Mouse (Mus musculus) cerebellum, adult 9-11 months (tissue): ENCODE data around the gene Birc5.
"Not testable (repeated sequence)": the region's sequence is repeated elsewhere in the genome, so short reads cannot be mapped to it uniquely, and the experiment has no call there.

Experiments used
- DNase-seq: peaks from one replicate; pipeline ENCODE4 v3.0.0; 2022

The Birc5 gene

GRCm38 (mm10) chr11:117848985-117849671, at the start of gene Birc5:
Birc5 (plus strand) TSS chr11:117849251.
- peak; percentile 95 for DNase-seq

- DNase-seq, result no peak
These were observed 49.0 kb upstream of the Birc5 start for GRCm38 (mm10) chr11:117800038-117800437.

- no peak for DNase-seq
These were observed 47.4 kb upstream of the Birc5 start for GRCm38 (mm10) chr11:117801650-117802049.

- no peak for DNase-seq
These were observed 45.8 kb upstream of the Birc5 start for GRCm38 (mm10) chr11:117803166-117803688.

GRCm38 (mm10) chr11:117806781-117807180, 42.3 kb upstream of the Birc5 start:
- DNase-seq, result no peak

GRCm38 (mm10) chr11:117809407-117810311, 39.4 kb upstream of the Birc5 start, which contains the start of the genes Gm20708 and Syngr2:
Gm20708 (plus strand) TSS chr11:117809668.
Syngr2 (plus strand) TSS chr11:117809668.
- DNase-seq, result no peak

GRCm38 (mm10) chr11:117810401-117811046, 38.5 kb upstream of the Birc5 start:
- peak; percentile 31 for DNase-seq

GRCm38 (mm10) chr11:117813867-117814266, 35.2 kb upstream of the Birc5 start:
- no peak for DNase-seq

- no peak for DNase-seq
These were observed 34.2 kb upstream of the Birc5 start for GRCm38 (mm10) chr11:117814704-117815366.

GRCm38 (mm10) chr11:117815850-117816249, 33.2 kb upstream of the Birc5 start:
- DNase-seq, result not testable (repeated sequence)

- DNase-seq, result no peak
These were observed 32.6 kb upstream of the Birc5 start for GRCm38 (mm10) chr11:117816389-117816996.

- DNase-seq, result no peak
These were observed 30.0 kb upstream of the Birc5 start for GRCm38 (mm10) chr11:117819095-117819494.

GRCm38 (mm10) chr11:117820173-117820572, 28.9 kb upstream of the Birc5 start:
- no peak for DNase-seq

- DNase-seq, result no peak
These were observed 27.2 kb upstream of the Birc5 start for GRCm38 (mm10) chr11:117821868-117822267.

- DNase-seq, result no peak
These were observed 26.3 kb upstream of the Birc5 start for GRCm38 (mm10) chr11:117822728-117823241.

- DNase-seq, result no peak
These were observed 25.6 kb upstream of the Birc5 start for GRCm38 (mm10) chr11:117823411-117823810.

- peak; percentile 70 for DNase-seq
These were observed 24.7 kb upstream of the Birc5 start for GRCm38 (mm10) chr11:117824060-117824969.

- DNase-seq, result no peak
These were observed 23.5 kb upstream of the Birc5 start, which contains the start of the genes Afmid and Tk1 for GRCm38 (mm10) chr11:117825333-117826101. Afmid (plus strand) TSS chr11:117825924. Tk1 (minus strand) TSS chr11:117826092.

GRCm38 (mm10) chr11:117826164-117826563, 22.9 kb upstream of the Birc5 start:
- DNase-seq, result no peak

- no peak for DNase-seq
These were observed 22.1 kb upstream of the Birc5 start for GRCm38 (mm10) chr11:117826916-117827315.
